Mouse (Mus musculus): ENCODE measurements around the gene Ppfia4. TPM values are rescaled to one million over a fixed set of nuclear protein-coding genes. Genes with fewer than 3 reads are reported as not detected.
A peak's percentile ranks its signal among the peaks of the same experiment; 100 is the strongest.

The Ppfia4 gene
- polyA plus RNA-seq, 1 experiment, result 31.3 TPM

DNA sequence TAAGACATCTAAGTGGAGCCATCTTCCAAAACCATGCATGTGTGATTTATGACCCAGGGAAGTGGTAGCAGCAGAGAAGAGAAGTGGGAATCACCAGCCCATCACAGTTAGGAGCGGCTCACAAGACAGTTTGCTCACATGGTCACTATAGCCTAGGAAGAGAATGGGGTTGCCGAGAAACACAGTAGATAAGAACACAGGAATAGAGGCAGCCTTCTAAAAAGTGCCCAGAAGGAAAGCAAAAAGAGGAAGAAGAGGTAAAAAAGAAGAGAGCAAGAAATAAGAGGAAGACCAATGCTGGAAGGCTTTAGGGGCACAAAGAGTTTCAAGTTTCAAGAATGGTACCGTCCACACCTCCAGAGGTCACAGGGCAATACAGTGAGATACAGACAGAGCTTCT is 50.4 kb downstream of the Ppfia4 start:
- no peak for TF ChIP-seq CTCF (IDR thresholded peaks at IDR 0.05; ENCODE audit: borderline replicate concordance, extremely low read depth, insufficient read depth, insufficient read length)
- TF ChIP-seq POLR2A (IDR thresholded peaks at IDR 0.05; ENCODE audit: borderline replicate concordance, extremely low read depth, insufficient read depth, insufficient read length, poor library complexity, severe bottlenecking), result no peak
- no peak for DNase-seq (ENCODE audit: low read depth)

GRCm38 (mm10) chr1:134281563-134281962 is 51.2 kb downstream of the Ppfia4 start:
- no peak for TF ChIP-seq POLR2A (IDR thresholded peaks at IDR 0.05; ENCODE audit: borderline replicate concordance, extremely low read depth, insufficient read depth, insufficient read length, poor library complexity, severe bottlenecking)
- TF ChIP-seq CTCF (IDR thresholded peaks at IDR 0.05; ENCODE audit: borderline replicate concordance, extremely low read depth, insufficient read depth, insufficient read length), result 0 out of 2 replicates have a peak, but pooled peaks have one; percentile 4
- DNase-seq (ENCODE audit: low read depth), result no peak

DNA sequence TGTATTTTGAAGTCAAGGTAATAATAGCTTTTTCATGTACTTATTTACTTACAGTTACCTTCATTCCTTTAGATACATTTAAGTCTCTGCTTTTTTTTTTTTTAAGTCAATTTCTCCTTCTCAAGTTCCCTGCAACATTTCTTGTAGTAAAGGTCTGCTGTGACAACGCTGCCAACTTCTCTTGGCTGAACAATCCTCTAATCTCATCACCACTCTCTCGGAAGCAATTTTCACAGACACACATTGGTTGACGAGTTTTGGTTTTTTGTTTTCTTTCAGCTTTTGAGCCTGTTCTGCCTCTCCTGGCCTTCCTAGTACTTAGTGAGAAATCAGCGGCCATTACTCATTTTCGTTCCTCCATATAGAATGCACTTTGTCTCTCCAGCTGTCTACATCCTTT is 52.6 kb downstream of the Ppfia4 start:
- no peak for DNase-seq (ENCODE audit: low read depth)
- TF ChIP-seq POLR2A (IDR thresholded peaks at IDR 0.05; ENCODE audit: borderline replicate concordance, extremely low read depth, insufficient read depth, insufficient read length, poor library complexity, severe bottlenecking) (no peak), CTCF (IDR thresholded peaks at IDR 0.05; ENCODE audit: borderline replicate concordance, extremely low read depth, insufficient read depth, insufficient read length) (no peak)

GRCm38 (mm10) chr1:134276823-134277222 is 55.9 kb downstream of the Ppfia4 start:
- TF ChIP-seq CTCF (IDR thresholded peaks at IDR 0.05; ENCODE audit: borderline replicate concordance, extremely low read depth, insufficient read depth, insufficient read length), result no peak
- no peak for TF ChIP-seq POLR2A (IDR thresholded peaks at IDR 0.05; ENCODE audit: borderline replicate concordance, extremely low read depth, insufficient read depth, insufficient read length, poor library complexity, severe bottlenecking)

GRCm38 (mm10) chr1:134275616-134276464 is 56.9 kb downstream of the Ppfia4 start:
- peak; percentile 45 for DNase-seq (ENCODE audit: low read depth)
- TF ChIP-seq POLR2A (IDR thresholded peaks at IDR 0.05; ENCODE audit: borderline replicate concordance, extremely low read depth, insufficient read depth, insufficient read length, poor library complexity, severe bottlenecking) (no peak), CTCF (IDR thresholded peaks at IDR 0.05; ENCODE audit: borderline replicate concordance, extremely low read depth, insufficient read depth, insufficient read length) (no peak)

More at GRCm38 (mm10) chr1:134276823-134277222, 55.9 kb downstream of the Ppfia4 start:
- no peak for DNase-seq (ENCODE audit: low read depth)

GRCm38 (mm10) chr1:134274483-134274920 is 58.2 kb downstream of the Ppfia4 start:
- peak; percentile 57 for DNase-seq (ENCODE audit: low read depth)

GRCm38 (mm10) chr1:134273493-134274395 is 59.0 kb downstream of the Ppfia4 start:
- TF ChIP-seq POLR2A (IDR thresholded peaks at IDR 0.05; ENCODE audit: borderline replicate concordance, extremely low read depth, insufficient read depth, insufficient read length, poor library complexity, severe bottlenecking), result no peak
- no peak for TF ChIP-seq CTCF (IDR thresholded peaks at IDR 0.05; ENCODE audit: borderline replicate concordance, extremely low read depth, insufficient read depth, insufficient read length)
- peak; percentile 68 for DNase-seq (ENCODE audit: low read depth)

More at GRCm38 (mm10) chr1:134274483-134274920, 58.2 kb downstream of the Ppfia4 start:
- TF ChIP-seq POLR2A (IDR thresholded peaks at IDR 0.05; ENCODE audit: borderline replicate concordance, extremely low read depth, insufficient read depth, insufficient read length, poor library complexity, severe bottlenecking) (no peak), CTCF (IDR thresholded peaks at IDR 0.05; ENCODE audit: borderline replicate concordance, extremely low read depth, insufficient read depth, insufficient read length) (no peak)

DNA sequence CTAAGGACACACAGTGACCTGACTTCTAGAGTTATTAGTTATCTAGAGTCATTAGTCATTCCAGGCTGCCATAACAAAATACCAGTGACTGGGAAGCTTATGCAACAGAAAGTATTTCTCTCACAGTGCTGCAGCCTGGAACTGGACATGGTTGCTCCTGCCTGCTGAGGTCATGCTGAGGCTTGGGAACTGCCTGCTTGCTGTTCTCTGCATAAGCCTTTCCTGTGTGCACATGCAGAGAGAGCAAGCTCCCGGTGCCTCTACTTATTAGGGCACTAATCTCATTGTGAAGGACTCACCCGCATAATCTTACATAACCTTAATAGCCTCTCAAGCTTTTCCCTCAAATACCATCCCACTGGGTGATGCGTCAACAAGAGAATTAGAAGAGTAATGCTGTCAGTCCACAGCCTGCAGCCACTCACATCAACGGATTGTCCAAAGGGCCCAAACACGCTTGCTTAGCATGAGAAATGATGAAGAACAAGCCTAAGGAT is 59.9 kb downstream of the Ppfia4 start:
- no peak for TF ChIP-seq CTCF (IDR thresholded peaks at IDR 0.05; ENCODE audit: borderline replicate concordance, extremely low read depth, insufficient read depth, insufficient read length)
- no peak for TF ChIP-seq POLR2A (IDR thresholded peaks at IDR 0.05; ENCODE audit: borderline replicate concordance, extremely low read depth, insufficient read depth, insufficient read length, poor library complexity, severe bottlenecking)
- no peak for DNase-seq (ENCODE audit: low read depth)

DNA sequence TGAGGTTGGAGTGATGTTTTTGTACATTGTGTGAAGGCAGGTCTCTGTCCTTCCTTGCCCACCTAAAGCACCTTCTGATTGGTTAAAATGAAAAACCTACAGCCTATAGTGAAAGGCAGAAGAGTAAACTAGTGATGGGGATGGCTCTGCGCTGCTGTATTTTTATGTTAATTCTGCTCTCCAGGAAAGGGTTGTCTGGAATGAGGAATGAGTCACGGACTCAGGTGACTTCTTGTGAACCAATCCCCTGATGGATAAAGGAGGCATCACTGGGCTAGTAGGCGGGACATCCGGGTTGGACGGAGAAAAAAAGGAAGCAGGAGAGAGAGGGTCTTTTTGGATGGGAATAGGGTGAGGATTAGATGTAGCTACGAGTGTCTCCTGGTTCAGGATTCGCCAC is 62.7 kb downstream of the Ppfia4 start:
- no peak for DNase-seq (ENCODE audit: low read depth)
- TF ChIP-seq CTCF (IDR thresholded peaks at IDR 0.05; ENCODE audit: borderline replicate concordance, extremely low read depth, insufficient read depth, insufficient read length) (no peak), POLR2A (IDR thresholded peaks at IDR 0.05; ENCODE audit: borderline replicate concordance, extremely low read depth, insufficient read depth, insufficient read length, poor library complexity, severe bottlenecking) (no peak)

GRCm38 (mm10) chr1:134265797-134266196 is 66.9 kb downstream of the Ppfia4 start:
- TF ChIP-seq CTCF (IDR thresholded peaks at IDR 0.05; ENCODE audit: borderline replicate concordance, extremely low read depth, insufficient read depth, insufficient read length), result no peak
- no peak for TF ChIP-seq POLR2A (IDR thresholded peaks at IDR 0.05; ENCODE audit: borderline replicate concordance, extremely low read depth, insufficient read depth, insufficient read length, poor library complexity, severe bottlenecking)
- DNase-seq (ENCODE audit: low read depth), result peak; percentile 69

DNA sequence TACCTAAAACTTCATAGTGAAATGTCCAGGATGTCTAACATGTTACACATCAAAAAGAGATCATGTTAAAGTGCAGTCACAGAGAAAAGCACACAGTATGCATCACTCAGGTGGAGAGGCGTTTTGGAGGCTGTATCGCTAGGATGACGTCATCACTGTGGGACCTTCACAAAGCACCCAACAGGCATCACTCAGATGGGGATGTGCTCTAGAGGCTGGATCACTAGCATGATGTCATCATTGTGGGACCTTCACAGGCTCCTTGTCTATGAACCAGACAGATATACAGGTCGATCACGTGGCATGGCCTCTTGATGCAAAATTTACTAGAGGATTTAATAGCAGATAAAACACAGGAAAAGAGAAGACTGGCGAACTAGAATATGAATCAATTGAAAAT is 68.4 kb downstream of the Ppfia4 start:
- TF ChIP-seq CTCF (IDR thresholded peaks at IDR 0.05; ENCODE audit: borderline replicate concordance, extremely low read depth, insufficient read depth, insufficient read length), result no peak
- TF ChIP-seq POLR2A (IDR thresholded peaks at IDR 0.05; ENCODE audit: borderline replicate concordance, extremely low read depth, insufficient read depth, insufficient read length, poor library complexity, severe bottlenecking), result no peak
- DNase-seq (ENCODE audit: low read depth), result no peak

- peak; percentile 52 for DNase-seq (ENCODE audit: low read depth)
These were observed 83.0 kb downstream of the Ppfia4 start for GRCm38 (mm10) chr1:134249681-134250080.

Data from brain, embryonic 14.5 days (tissue).